Mouse (Mus musculus) ES-Bruce4 (cell line): Measurements from ENCODE around the gene Kcnq1.

Source experiments
- CTCF ChIP-seq: IDR thresholded peaks from one replicate; pipeline ENCODE4 v1.8.1; 2011; ENCODE audit warnings: low read depth, low read length
- EP300 ChIP-seq: IDR thresholded peaks from 2 replicates; pipeline ENCODE4 v1.6.1; 2011; ENCODE audit warnings: low read depth, low read length; ENCODE audit not compliant: insufficient read depth
- POLR2A ChIP-seq: IDR thresholded peaks from one replicate; pipeline ENCODE4 v1.8.1; 2011; ENCODE audit warnings: low read length; ENCODE audit not compliant: insufficient read depth

DNA sequence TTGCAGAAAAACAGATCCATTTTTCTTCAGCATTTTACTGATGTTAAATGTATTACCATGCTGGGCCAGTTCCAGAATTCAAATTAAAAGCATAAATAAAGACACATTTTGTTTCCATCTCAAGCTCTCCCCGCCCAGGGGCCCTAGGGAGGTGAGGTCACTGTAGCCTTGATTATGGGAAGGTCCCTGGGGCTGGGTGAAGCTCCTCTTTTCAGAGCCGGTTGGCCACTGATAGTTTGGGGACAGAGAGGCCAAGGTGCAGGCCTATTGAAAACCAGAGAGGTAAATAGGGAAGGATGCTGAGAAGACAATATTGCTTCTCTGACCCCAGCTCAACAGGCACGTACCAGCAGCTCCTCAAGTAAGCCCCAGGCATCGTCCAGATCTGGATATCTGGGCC is 157.8 kb downstream of the Kcnq1 start:
- no peak for TF ChIP-seq EP300
- TF ChIP-seq POLR2A: no peak
- TF ChIP-seq CTCF: no peak
